Mouse (Mus musculus) urinary bladder, postnatal 36 days (tissue): ENCODE data around the gene Lsp1.

Experiments
- DNase-seq, 2 experiments: peaks; one replicate each; pipeline ENCODE4 v3.0.0; 2022; ENCODE audit warnings: low spot score in 2 of 2, mixed read lengths in 1 of 2

Lsp1 gene

GRCm38 (mm10) chr7:142538291-142538690, 77.7 kb downstream of the Lsp1 start:
- DNase-seq: no peak

GRCm38 (mm10) chr7:142538766-142539165, 78.2 kb downstream of the Lsp1 start:
- DNase-seq: no peak

GRCm38 (mm10) chr7:142539828-142540227, 79.2 kb downstream of the Lsp1 start:
- no peak for DNase-seq

GRCm38 (mm10) chr7:142542771-142543303, 82.2 kb downstream of the Lsp1 start:
- no peak for DNase-seq
